9 mouse cellular contexts compared by ENCODE assay signal in the genomic region with DNA sequence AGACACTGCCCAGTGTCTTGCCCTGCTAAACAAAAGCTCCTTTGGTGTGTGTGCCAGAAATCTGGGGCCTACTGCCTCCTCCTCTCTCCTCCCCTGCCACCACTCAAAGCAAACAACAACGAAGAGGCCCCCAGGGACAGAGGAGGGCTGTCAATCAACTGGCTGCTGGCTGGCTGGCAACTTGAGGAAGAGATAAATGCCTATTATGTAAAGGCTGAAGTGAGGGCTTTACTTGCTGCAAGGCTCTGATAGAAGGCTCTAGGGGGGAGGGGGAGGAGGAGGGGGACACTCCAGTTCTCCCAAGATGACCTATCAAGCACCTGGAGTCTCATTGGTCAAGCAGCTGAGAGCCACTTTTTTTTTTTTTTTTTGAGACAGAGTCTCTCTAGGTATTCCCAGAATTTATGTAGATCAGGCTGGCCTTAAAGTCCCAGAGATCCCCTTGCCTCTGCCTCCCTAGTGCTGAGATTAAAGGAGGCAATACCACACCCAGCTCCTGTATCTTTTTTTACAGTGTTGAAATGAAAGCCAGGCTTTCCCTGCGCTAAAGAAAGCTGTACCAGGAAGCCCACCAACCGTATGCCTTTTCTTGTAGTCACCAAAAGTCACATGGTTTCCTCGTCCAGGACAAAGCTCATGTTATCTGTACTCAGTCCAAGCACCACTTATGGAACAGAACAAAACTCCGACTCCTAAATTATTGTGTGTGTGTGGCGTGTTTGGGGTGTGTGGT. TPM values are rescaled to one million over a fixed set of nuclear protein-coding genes. Genes with fewer than 3 reads are reported as not detected.
DNase-seq lines count a peak whose midpoint lies in the region; ATAC-seq and TF ChIP-seq lines count a peak whose summit lies in the region.
"Had no signal": no experiment of that assay in that cellular context is flagged by ENCODE, and none has a peak within 500 bp of the region (broad histone marks: within the 10 kb centered on the region; RNA-seq: fewer than 3 reads in every experiment).

No protein-coding gene starts in this region.

- no peak for TF ChIP-seq EP300 in stomach, postnatal 0 days (optimal IDR thresholded peaks at IDR 0.05)

- no peaks in the 10 kb centered on the region for H3K36me3 ChIP-seq in heart, embryonic 10.5 days
- H3K36me3 ChIP-seq in forebrain, embryonic 12.5 days (replicated peaks): no peaks in the 10 kb centered on the region
- H3K36me3 ChIP-seq in stomach, postnatal 0 days (ENCODE audit: control insufficient read depth, insufficient read depth, low read length): no peaks in the 10 kb centered on the region
- H3K36me3 ChIP-seq: limb, embryonic 12.5 days had no signal

- 22% methylated on average over 6 of the region's 6 CpGs for WGBS in heart, embryonic 10.5 days
- WGBS in forebrain, embryonic 12.5 days: 58% methylated on average over 6 of the region's 6 CpGs
- WGBS in stomach, postnatal 0 days: 60% methylated on average over 6 of the region's 6 CpGs

- H3K27me3 ChIP-seq in heart, embryonic 10.5 days (ENCODE audit: insufficient read depth, poor library complexity, severe bottlenecking): no peaks in the 10 kb centered on the region
- H3K27me3 ChIP-seq in forebrain, embryonic 12.5 days: 0 out of 2 replicates have a peak, but pooled peaks cover 2% of the 10 kb centered on the region
- no peaks in the 10 kb centered on the region for H3K27me3 ChIP-seq in stomach, postnatal 0 days (ENCODE audit: control insufficient read depth, insufficient read depth, low read length)
- H3K27me3 ChIP-seq: limb, embryonic 12.5 days had no signal

- peak overlapping the region; percentile 24; the same call in 1 of the 2 replicates for H3K4me3 ChIP-seq in heart, embryonic 10.5 days
- H3K4me3 ChIP-seq in forebrain, embryonic 12.5 days (replicated peaks): no peak overlapping the region
- H3K4me3 ChIP-seq in stomach, postnatal 0 days (ENCODE audit: low read depth, low read length): no peak overlapping the region
- H3K4me3 ChIP-seq: limb, embryonic 12.5 days had no signal

- H3K4me2 ChIP-seq in forebrain, embryonic 12.5 days: no peak overlapping the region
- no peak overlapping the region for H3K4me2 ChIP-seq in stomach, postnatal 0 days (replicated peaks; ENCODE audit: low read depth)
- H3K4me2 ChIP-seq: limb, embryonic 12.5 days had no signal

- no peak for TF ChIP-seq CTCF in stomach, postnatal 0 days (IDR thresholded peaks at IDR 0.05; ENCODE audit: low read depth)

- peak; percentile 86; the same call in 1 of the 2 replicates for ATAC-seq in forebrain, embryonic 12.5 days (ENCODE audit: low FRiP score)
- ATAC-seq in stomach, postnatal 0 days (ENCODE audit: low FRiP score, low TSS enrichment): peak; percentile 0; the same call in 1 of the 2 replicates

- intact Hi-C loops in left cerebral cortex, postnatal 10 days (cut with DNase I): no loop called here

- H3K9me3 ChIP-seq in heart, embryonic 10.5 days: no peaks in the 10 kb centered on the region
- no peaks in the 10 kb centered on the region for H3K9me3 ChIP-seq in forebrain, embryonic 12.5 days
- H3K9me3 ChIP-seq in stomach, postnatal 0 days (ENCODE audit: control insufficient read depth, low read length): no peaks in the 10 kb centered on the region
- H3K9me3 ChIP-seq: limb, embryonic 12.5 days had no signal

- H3K9ac ChIP-seq in forebrain, embryonic 12.5 days: no peak overlapping the region
- H3K9ac ChIP-seq in stomach, postnatal 0 days (ENCODE audit: low read length): no peak overlapping the region
- H3K9ac ChIP-seq: limb, embryonic 12.5 days had no signal

- DNase-seq in heart, embryonic 10.5 days (ENCODE audit: low spot score): peak; percentile 96
- no peak for DNase-seq in heart, adult 8-10 months (ENCODE audit: low spot score)
- peak; percentile 71 for DNase-seq in Muller cell, postnatal 12 days (ENCODE audit: inconsistent ontology term)
- DNase-seq in lung, postnatal 36 days: peak; percentile 68
- DNase-seq in stomach, postnatal 0 days (ENCODE audit: low spot score): no peak
- DNase-seq in left cerebral cortex, postnatal 10 days (ENCODE audit: extremely low spot score in 1 of 2, low spot score in 2 of 2): no peak
- DNase-seq in ovary, adult 18-20 months (ENCODE audit: low spot score): no peak

- peak overlapping the region; percentile 82 for H3K27ac ChIP-seq in heart, embryonic 10.5 days
- H3K27ac ChIP-seq in forebrain, embryonic 12.5 days: peak overlapping the region; percentile 62
- peak overlapping the region; percentile 58; the same call in 1 of the 2 replicates for H3K27ac ChIP-seq in stomach, postnatal 0 days (replicated peaks)
- H3K27ac ChIP-seq: limb, embryonic 12.5 days had no signal

- H3K4me1 ChIP-seq in heart, embryonic 10.5 days: peaks cover 49% of the 10 kb centered on the region
- H3K4me1 ChIP-seq in forebrain, embryonic 12.5 days: peaks cover 22% of the 10 kb centered on the region
- H3K4me1 ChIP-seq in stomach, postnatal 0 days (replicated peaks; ENCODE audit: control insufficient read depth, insufficient read depth): no peaks in the 10 kb centered on the region

RNA-seq across cellular contexts. Expression of gene Ncoa3, which starts 24.4 kb away (rescaled TPM):
- polyA plus RNA-seq in heart, embryonic 10.5 days (2016; fragmentation: Nextera tagmentation; extraction: Ambion mirVana): 14.8 and 15.8 TPM in 2 replicates
- total RNA-seq in heart, adult 8-10 months (2022): 10 to 100 TPM; 24.3 to 30.2 (median 28.7) TPM
- 12.9 and 13.2 TPM in 2 replicates for polyA plus RNA-seq in forebrain, embryonic 12.5 days (2016; fragmentation: Nextera tagmentation; extraction: Ambion mirVana)
- polyA plus RNA-seq in stomach, postnatal 0 days (2015; fragmentation: Nextera tagmentation; extraction: Ambion mirVana): 7.5 and 8.3 TPM in 2 replicates
- 10 to 100 TPM; 31.7 to 34.3 TPM for total RNA-seq in left cerebral cortex, postnatal 10 days (2021)

Comparison
In these comparisons a context has a peak if more than half of its experiments do, and no peak if none do; other contexts are left out.
1. DNase-seq: peak in heart, embryonic 10.5 days (single experiment), Muller cell, postnatal 12 days (single experiment) and lung, postnatal 36 days (single experiment); none in heart, adult 8-10 months (single experiment), stomach, postnatal 0 days (single experiment), left cerebral cortex, postnatal 10 days (0 of 2) and ovary, adult 18-20 months (single experiment).
2. Peak in every context shown above with its lines, with median percentiles within 50 percentile points of each other: H3K27ac ChIP-seq.